In genomic region chr7:129790590-129791449, GRCm38 (mm10) we compare ENCODE assay signal across 12 mouse cellular contexts.
DNase-seq lines count a peak whose midpoint lies in the region; ATAC-seq and TF ChIP-seq lines count a peak whose summit lies in the region.
"Had no signal": no experiment of that assay in that cellular context is flagged by ENCODE, and none has a peak within 500 bp of the region (broad histone marks: within the 10 kb centered on the region; RNA-seq: fewer than 3 reads in every experiment).

No protein-coding gene starts in this region.

- H3K4me1 ChIP-seq in heart, embryonic 13.5 days, result peaks cover 33% of the 10 kb centered on the region
- H3K4me1 ChIP-seq: liver, embryonic 15.5 days had no signal

- no peaks in the 10 kb centered on the region for H3K27me3 ChIP-seq in heart, embryonic 13.5 days (replicated peaks)
- H3K27me3 ChIP-seq: liver, embryonic 15.5 days had no signal

- no peak overlapping the region for H3K4me2 ChIP-seq in heart, embryonic 13.5 days
- H3K4me2 ChIP-seq: liver, embryonic 15.5 days had no signal

- no peak for TF ChIP-seq CTCF in brain, embryonic 14.5 days (IDR thresholded peaks at IDR 0.05; ENCODE audit: borderline replicate concordance, extremely low read depth, insufficient read depth, insufficient read length)

- peak overlapping the region; percentile 64 for H3K27ac ChIP-seq in heart, embryonic 13.5 days (replicated peaks)
- H3K27ac ChIP-seq: liver, embryonic 15.5 days had no signal

- no peak for TF ChIP-seq POLR2A in brain, embryonic 14.5 days (IDR thresholded peaks at IDR 0.05; ENCODE audit: borderline replicate concordance, extremely low read depth, insufficient read depth, insufficient read length, poor library complexity, severe bottlenecking)

- no peak for ATAC-seq in heart, embryonic 13.5 days (ENCODE audit: extremely low read depth, insufficient number of reproducible peaks, low FRiP score, low TSS enrichment)

- no peaks in the 10 kb centered on the region for H3K9me3 ChIP-seq in heart, embryonic 13.5 days
- H3K9me3 ChIP-seq: liver, embryonic 15.5 days had no signal

- no peaks in the 10 kb centered on the region for H3K36me3 ChIP-seq in heart, embryonic 13.5 days
- H3K36me3 ChIP-seq: G1E; liver, embryonic 15.5 days had no signal

- peak; percentile 3 for DNase-seq in kidney, adult 9 months
- DNase-seq in kidney, adult 11 months, result no peak
- peak; percentile 71 for DNase-seq in brain, embryonic 14.5 days (ENCODE audit: low read depth)
- DNase-seq in skeletal muscle tissue, adult 2 months (ENCODE audit: low read depth, low spot score), result peak; percentile 34
- DNase-seq in B cell, adult 2 months, result no peak
- no peak for DNase-seq in adrenal gland, adult 18-20 months (ENCODE audit: low spot score in 2 of 2)
- DNase-seq: adrenal gland, postnatal 36 days; thymus, postnatal 4 days had no signal

- H3K9ac ChIP-seq in heart, embryonic 13.5 days, result no peak overlapping the region
- H3K9ac ChIP-seq: liver, embryonic 15.5 days had no signal

- no peak overlapping the region for H3K4me3 ChIP-seq in heart, embryonic 13.5 days
- H3K4me3 ChIP-seq: liver, embryonic 15.5 days; myocyte had no signal

- WGBS in heart, embryonic 13.5 days, result 45% methylated on average over 6 of the region's 6 CpGs

Comparison
In these comparisons a context has a peak if more than half of its experiments do, and no peak if none do; other contexts are left out.
1. DNase-seq: peak in kidney, adult 9 months (single experiment), brain, embryonic 14.5 days (single experiment) and skeletal muscle tissue, adult 2 months (single experiment); none in kidney, adult 11 months (single experiment), B cell, adult 2 months (0 of 2) and adrenal gland, adult 18-20 months (0 of 2).